Mouse (Mus musculus): ENCODE results near the gene Foxf1. TPM values are rescaled to one million over a fixed set of nuclear protein-coding genes. Genes with fewer than 3 reads are reported as not detected.

The Foxf1 gene
- polyA plus RNA-seq, 1 experiment from 2014 or later = 1.4 TPM

GRCm38 (mm10) chr8:121134102-121134501 lies 49.9 kb downstream of the Foxf1 start:
- H3K4me2 ChIP-seq = no peak overlapping the region
- H3K27ac ChIP-seq = no peak overlapping the region
- no peak overlapping the region for H3K9ac ChIP-seq (replicated peaks)
- 91% methylated on average over 10 of the region's 10 CpGs for WGBS
- H3K4me1 ChIP-seq (replicated peaks) = peaks cover 2% of the 10 kb centered on the region; the same call in 1 of the 2 replicates
- peaks cover 13% of the 10 kb centered on the region for H3K9me3 ChIP-seq
- H3K27me3 ChIP-seq = peaks cover 53% of the 10 kb centered on the region
- ATAC-seq (ENCODE audit: insufficient number of reproducible peaks, insufficient read depth, low FRiP score, low TSS enrichment, low read depth) = no peak
- H3K4me3 ChIP-seq (replicated peaks) = no peak overlapping the region
- no peaks in the 10 kb centered on the region for H3K36me3 ChIP-seq

- Histone ChIP-seq H3K27ac (no peak overlapping the region), H3K27me3 (peaks cover 53% of the 10 kb centered on the region), H3K36me3 (no peaks in the 10 kb centered on the region), H3K9me3 (peaks cover 13% of the 10 kb centered on the region), H3K9ac (replicated peaks) (no peak overlapping the region), H3K4me1 (replicated peaks) (no peaks in the 10 kb centered on the region), H3K4me3 (replicated peaks) (no peak overlapping the region), H3K4me2 (no peak overlapping the region)
- no peak for ATAC-seq (ENCODE audit: insufficient number of reproducible peaks, insufficient read depth, low FRiP score, low TSS enrichment, low read depth)
- 87% methylated on average over 11 of the region's 11 CpGs for WGBS
Observed at GRCm38 (mm10) chr8:121134512-121134911, 50.3 kb downstream of the Foxf1 start.

GRCm38 (mm10) chr8:121136856-121137255 lies 52.7 kb downstream of the Foxf1 start:
- WGBS = 93% methylated on average over 6 of the region's 6 CpGs

More at GRCm38 (mm10) chr8:121136856-121137255, 52.7 kb downstream of the Foxf1 start:
- no peak for ATAC-seq (ENCODE audit: insufficient number of reproducible peaks, insufficient read depth, low FRiP score, low TSS enrichment, low read depth)
- H3K9ac ChIP-seq (replicated peaks) = no peak overlapping the region
- no peaks in the 10 kb centered on the region for H3K36me3 ChIP-seq
- no peak overlapping the region for H3K4me2 ChIP-seq
- peaks cover 13% of the 10 kb centered on the region for H3K9me3 ChIP-seq
- H3K27me3 ChIP-seq = peaks cover 37% of the 10 kb centered on the region
- no peak overlapping the region for H3K27ac ChIP-seq
- H3K4me1 ChIP-seq (replicated peaks) = no peaks in the 10 kb centered on the region; the same call in 1 of the 2 replicates
- H3K4me3 ChIP-seq (replicated peaks) = no peak overlapping the region

Small RNAs within 50 kb of the gene (microRNA-seq; reads per million reads assigned to microRNA genes)
- gene Gm27530 = not detected

Other genes starting within 250 kb of the Foxf1 start
- gene Mthfsd, start 24.0 kb downstream of the Foxf1 start, polyA plus RNA-seq (2016; fragmentation: Nextera tagmentation; extraction: Ambion mirVana) = 68.3 and 71.7 TPM in 2 replicates
- gene Foxc2, start 31.8 kb downstream of the Foxf1 start, polyA plus RNA-seq (2016; fragmentation: Nextera tagmentation; extraction: Ambion mirVana) = 6.0 and 8.6 TPM in 2 replicates
- 0.08 TPM in 2 replicates for gene Foxl1, start 43.6 kb downstream of the Foxf1 start, polyA plus RNA-seq (2016; fragmentation: Nextera tagmentation; extraction: Ambion mirVana)